Mouse (Mus musculus) lung, adult 18-20 months (tissue): ENCODE results near the gene Ufc1.

ENCODE experiments used
- DNase-seq, 2 experiments: peaks; one replicate each; pipeline ENCODE4 v3.0.0; 2022; ENCODE audit warnings: mixed read lengths in 2 of 2

Ufc1 gene

DNA sequence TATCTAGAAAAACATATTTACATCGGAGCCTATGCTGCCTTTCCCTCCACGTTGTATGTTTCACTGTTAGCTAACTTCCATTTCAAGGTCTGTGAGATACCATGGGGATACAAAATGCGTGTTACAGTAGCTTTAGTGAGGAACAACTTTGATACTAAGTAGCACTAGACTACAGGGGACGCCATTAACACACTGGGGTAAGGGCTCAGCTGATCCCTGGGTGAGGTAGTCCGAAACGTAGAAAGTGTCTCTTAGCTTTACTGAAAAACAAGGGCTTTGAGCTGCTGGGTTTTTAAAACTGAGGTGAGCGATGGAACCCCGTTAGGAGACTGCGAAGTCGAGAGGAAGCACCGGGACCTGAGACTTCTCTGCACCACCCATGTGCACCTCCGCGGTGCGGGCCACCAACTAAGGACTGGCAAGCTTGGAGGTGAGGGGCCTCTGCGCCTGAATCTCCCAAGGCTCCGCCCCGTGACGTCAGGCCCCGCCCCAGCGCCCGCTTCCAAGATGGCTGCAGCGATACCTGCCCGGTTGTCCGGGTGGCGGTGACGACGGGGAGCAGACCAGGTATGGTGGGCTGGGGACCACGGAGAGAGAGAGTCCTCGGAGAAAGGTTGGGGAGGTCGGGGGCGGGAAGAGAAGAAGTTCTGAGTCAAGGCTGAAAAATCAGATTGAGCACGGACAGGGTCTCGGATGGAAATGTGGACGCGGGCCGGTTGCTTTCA is 24.8 kb downstream of the Ufc1 start, which contains the start of gene B4galt3:
B4galt3 (plus strand) TSS at position 481 of the 725 bp plus-strand sequence.
- DNase-seq, result peak; percentile 96 to 97

DNA sequence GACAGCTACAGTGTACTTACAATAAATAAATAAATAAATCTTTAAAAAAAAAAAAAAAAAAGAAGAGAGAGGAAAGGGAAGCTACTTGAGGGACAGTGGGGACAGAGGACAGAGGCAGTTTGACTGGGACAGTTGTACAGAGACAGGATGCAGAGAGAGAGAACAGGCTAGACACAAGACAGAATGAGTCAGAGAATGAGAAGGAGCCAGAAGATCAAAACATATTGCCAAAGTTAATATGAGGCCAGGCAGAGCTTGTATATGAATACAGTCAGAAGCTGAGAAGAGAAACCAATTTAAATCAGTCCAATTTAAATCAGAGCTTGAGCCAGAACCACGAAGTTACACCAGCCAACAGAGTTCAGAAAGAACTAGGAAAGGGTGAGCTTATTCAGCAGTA is 26.5 kb downstream of the Ufc1 start:
- DNase-seq, result no peak

DNA sequence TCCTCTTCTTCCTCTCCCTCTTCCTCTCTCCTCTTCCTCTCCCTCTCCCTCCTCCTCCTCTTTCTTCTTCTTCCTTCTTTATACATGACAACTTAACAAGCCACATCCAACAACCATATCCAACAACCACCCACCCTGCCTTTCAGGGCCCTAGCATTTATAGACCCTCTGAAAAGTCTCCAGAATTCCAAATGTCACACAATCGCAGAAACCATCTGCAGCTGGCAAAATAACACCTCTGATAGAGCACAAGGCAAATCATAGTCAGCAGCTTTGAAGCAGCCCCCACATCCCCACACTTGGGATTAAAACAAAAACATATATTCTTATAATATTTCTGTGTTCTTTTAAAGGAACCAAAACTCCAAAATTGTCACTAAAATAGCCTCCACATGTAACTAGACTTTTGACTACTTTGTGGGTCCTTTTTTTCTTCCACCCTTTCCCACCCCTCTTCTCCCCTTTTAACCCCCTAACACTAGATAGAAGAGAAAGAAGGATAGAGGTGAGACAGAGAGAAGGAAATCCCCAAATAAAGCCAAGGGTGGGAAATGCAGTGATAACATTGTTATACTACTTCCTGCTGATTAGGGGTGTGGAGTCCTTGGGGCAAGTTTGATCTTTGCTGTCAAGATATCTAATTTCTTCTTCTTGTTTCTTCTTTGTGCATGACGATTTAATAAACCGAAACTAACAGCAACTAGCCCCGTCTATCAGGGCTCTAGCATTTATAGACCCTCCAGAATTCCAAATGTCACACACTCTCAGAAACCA is 28.7 kb downstream of the Ufc1 start:
- DNase-seq, result no peak

DNA sequence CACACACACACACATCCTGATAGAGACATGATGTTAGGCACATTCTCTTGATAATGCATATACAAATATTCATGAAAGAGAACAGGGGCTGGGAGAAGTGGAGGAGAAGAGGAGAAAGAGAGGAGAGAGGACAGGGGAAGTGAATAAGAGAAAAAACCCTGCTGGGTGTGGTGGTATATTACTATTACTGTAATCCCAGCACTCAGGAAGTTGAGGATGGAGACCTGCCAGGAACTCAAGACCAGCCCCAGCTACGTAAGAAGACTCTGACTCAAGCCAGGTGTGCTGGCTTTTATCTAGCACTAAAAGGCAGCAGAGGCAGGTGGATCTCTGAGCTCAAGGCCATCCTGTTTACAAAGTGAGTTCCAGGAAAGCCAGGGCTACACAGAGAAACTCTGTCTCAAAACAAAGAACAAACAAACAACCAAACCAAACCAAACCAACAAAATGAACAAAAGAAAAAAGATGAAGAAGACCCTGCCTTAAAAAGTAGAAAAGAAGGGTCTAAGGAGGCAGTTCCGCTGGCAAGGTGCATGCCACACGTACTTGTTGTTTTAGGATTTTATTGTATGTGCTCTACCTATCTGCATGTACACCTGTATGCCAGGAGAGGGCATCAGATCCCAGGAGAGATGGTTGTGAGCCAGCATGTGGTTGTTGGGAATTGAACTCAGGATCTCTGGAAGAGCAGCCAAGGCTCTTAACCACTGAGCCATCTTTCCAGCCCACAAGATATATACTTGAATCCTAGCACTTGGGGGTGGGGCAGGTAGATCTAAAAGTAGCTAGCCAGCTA is 31.0 kb downstream of the Ufc1 start:
- no peak for DNase-seq

DNA sequence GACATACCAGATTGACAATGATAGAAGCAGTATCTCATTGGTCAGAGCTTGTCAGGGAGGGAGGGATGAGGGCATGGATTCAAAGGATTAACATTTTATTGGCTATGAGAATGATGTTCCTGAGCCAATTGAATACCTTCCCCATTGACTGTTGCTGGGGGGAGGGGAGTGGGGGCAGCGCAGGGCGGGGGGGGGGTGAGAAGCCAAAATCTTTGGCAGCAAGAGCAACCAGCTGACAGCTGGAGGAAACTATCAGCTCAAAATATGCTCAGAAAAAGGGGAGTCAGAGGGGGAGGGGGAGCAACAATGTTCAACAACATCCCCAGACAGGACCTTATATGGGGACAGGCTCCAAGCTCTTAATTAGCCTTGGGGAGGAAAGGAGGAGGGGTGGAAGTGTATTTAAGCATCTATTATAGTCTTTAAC is 31.6 kb downstream of the Ufc1 start:
- DNase-seq, result peak in 1 of 2 experiments; percentile 45

DNA sequence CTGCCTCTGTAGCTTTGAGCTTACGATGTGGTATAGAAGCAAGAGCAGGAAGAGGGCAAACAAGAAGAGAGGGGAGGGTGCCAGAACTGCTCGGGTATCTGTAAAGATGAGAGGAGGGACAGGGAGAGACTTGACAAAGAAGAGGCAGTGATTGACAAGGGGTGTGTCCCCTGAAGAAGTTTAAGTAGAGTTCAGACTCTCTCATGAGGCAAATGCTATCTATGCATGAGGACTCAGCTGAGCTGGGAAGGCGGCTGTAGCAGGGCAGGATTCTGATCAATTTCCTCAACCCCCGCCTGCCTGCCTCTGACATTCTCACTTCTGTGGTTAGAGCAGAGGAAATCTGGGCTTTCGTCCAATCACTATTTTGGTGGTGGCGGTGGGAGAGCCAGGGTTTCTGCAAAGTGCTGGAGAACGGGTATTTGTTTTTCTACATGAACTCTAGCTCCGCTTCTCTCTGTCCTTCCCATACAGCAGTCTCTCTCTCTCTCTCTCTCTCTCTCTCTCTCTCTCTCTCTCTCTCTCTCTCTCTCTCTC is 32.2 kb downstream of the Ufc1 start:
- peak; percentile 66 to 72 for DNase-seq

DNA sequence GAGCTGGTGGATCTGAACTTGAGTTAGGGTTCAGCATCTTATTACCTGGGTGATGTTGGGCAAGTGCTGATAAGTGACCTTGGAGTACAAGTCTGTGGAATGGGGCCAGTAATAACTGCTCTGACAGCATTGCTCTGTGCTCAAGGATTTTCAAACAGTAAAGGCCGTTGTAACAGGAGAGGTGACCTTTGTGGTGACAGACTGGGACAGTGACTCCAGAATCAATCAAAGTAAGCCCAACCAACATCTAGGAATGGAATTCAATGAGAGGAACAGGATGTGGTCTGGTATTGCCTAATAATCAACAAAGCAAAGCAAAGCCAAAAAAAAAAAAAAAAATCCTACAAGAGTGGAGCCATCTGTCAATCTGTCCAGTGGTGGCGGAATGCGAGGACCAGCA is 34.5 kb downstream of the Ufc1 start:
- DNase-seq, result no peak

DNA sequence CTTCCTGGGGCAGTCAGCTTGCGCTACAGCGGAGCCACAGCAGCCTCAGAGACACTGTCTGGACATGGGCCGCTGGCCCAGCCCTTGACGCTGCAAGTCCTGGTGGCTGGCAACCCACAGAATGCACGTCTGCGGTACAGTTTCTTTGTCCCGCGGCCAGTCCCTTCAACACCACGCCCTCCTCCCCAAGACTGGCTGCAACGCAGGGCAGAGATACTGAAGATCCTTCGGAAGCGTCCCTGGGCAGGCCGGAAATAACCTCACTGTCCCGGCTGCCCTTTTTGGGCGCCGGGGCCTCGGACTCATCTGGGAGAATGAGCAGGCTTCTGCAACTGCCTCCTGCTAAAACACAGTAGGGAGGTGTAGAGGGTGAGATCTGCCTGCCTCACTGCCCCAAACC is 35.9 kb downstream of the Ufc1 start:
- DNase-seq, result no peak

DNA sequence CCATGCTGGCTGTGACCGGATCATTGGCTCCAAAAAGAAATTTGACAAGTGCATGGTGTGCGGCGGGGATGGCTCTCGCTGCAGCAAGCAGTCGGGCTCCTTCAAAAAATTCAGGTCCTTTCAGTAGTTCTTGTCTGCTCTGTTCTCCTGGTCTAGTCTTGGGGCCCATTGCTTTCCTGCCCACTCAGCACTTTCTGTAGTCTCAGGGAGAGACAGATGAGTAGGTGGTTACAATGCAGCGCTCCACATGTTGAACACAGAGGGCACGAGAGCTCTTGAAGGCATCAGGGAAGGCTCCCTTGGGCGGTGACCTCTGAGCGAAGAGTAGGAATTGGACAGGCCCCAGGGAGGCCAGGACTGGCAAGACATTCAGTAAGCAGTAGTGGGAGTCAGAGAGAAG is 37.0 kb downstream of the Ufc1 start:
- no peak for DNase-seq

DNA sequence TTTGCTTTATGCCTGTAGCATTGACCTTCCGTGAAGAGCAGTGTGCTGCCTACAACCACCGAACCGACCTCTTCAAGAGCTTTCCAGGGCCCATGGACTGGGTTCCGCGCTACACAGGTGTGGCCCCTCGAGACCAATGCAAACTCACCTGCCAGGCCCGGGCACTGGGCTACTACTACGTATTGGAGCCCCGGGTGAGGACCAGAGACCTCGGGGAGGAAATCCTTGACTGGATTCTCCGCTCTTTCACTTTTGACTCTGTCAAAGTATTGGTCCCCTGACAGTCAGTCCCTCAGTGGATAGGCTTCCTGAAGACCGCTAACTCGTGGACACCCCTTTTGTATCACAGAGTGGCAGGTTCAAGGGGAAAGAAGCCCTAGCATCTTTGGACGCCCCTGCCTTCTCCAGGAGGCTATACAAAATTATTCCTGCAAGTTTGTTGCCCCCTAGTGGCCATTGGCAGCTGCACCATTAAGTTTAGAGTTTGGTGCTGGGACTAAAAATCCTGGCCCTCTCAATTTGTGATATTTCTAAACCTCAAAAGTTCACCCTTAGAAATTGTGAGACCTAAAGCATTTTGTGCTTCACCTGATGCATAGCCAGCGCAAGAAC is 37.8 kb downstream of the Ufc1 start:
- DNase-seq, result peak; percentile 53 to 70

DNA sequence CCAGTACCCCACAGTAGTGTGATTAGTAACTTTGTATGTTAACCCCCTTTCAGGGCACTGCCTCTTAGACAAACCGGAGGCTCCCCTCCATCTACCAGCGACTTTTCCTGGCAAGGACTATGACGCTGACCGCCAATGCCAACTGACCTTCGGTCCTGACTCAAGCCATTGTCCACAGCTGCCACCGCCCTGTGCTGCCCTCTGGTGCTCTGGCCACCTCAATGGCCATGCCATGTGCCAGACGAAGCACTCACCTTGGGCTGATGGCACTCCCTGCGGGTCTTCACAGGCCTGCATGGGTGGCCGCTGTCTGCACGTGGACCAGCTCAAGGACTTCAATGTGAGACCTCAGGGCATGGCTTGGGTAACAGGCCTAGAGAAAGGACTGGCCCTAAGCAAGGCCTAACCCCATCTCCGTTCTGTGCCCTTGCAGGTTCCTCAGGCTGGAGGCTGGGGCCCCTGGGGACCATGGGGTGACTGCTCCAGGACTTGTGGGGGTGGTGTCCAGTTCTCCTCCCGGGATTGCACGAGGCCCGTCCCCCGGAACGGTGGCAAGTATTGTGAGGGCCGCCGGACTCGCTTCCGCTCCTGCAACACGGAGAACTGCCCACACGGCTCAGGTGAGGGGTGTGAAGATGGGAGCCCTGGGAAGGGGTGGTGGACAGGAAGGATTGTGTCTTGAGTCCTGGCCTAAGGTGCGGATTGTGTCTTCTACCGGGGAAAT is 38.6 kb downstream of the Ufc1 start:
- no peak for DNase-seq

DNA sequence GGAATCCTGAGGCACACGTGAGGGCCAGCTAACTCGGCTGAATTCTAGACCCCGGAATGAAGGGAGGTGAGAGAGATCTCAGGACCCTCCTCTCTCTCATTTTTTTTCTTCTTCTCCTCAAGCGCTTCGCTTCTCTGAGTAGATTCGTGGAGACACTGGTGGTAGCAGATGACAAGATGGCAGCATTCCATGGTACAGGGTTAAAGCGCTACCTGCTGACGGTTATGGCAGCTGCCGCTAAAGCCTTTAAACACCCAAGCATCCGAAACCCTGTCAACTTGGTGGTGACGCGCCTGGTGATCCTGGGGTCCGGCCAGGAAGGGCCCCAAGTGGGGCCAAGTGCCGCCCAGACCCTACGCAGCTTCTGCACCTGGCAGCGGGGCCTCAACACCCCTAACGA is 42.4 kb downstream of the Ufc1 start:
- no peak for DNase-seq

DNA sequence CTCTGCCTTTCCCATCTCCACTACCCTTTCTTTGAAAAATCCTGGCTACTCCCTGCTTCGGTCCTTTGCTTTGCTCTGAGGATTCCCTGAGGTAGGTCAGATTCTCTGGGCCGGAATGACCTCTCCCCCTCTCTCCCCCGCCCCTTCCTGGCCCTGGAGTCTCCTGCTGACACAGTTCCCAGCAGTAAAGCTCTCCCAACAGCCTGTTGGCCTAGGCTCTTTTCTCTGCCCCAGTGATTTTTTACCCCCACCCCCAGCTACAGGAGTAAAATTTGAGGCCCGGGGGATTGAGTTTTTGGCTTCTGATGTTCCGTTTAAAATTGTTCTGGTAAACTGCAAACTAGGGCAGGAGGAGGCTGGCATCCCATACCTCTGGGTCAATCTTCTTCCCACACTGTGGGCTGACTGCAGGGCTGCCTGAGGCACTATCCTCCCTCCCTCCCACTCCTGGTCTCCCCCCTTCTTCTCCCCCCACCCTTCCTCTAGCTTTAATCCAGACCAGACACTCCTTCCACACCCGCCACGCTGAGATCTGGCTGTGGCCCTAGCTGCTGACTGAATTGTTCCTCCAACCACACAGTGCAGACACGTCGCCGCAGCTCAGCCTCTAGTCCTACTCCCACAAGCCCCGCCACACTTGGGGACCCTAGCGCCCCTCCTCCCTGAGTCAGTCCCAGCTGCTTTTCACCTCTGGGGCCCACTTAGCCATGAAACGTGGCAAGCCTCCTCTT is 43.1 kb downstream of the Ufc1 start:
- DNase-seq, result no peak

DNA sequence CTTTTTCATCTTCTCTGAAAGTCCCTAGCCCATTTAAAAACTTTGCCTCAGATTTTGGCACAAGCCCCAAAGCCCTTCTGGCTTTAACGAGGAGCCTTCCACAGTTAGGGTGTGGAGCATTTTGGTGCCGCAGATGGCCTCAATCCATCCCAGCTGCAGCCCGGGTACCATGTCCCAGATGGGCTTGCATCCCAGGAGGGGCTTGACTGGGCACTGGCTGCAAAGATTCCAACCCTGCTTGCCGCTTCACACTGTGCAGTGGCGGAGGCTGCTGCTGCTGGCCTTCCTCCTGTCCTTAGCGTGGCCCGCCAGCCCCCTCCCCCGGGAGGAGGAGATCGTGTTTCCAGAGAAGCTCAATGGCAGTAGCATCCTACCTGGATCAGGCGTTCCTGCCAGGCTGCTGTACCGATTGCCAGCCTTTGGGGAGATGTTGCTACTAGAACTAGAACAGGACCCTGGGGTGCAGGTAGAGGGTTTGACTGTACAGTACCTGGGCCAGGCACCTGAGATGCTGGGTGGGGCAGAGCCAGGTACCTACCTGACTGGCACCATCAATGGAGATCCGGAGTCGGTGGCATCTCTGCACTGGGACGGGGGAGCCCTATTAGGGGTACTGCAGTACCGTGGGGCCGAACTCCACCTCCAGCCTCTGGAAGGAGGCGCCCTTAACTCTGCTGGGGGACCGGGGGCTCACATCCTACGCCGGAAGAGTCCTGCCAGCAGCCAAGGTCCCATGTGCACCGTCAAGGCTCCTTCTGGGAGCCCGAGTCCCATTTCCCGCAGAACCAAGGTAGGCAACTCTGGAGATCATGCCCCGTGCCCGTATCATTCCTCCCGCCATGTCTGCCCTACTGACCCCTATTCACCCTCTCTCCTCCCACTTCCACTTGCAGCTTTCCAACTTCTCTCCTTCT is 43.9 kb downstream of the Ufc1 start, which contains the start of gene Ndufs2:
Ndufs2 (minus strand) TSS at position 709 of the 914 bp plus-strand sequence.
- no peak for DNase-seq

DNA sequence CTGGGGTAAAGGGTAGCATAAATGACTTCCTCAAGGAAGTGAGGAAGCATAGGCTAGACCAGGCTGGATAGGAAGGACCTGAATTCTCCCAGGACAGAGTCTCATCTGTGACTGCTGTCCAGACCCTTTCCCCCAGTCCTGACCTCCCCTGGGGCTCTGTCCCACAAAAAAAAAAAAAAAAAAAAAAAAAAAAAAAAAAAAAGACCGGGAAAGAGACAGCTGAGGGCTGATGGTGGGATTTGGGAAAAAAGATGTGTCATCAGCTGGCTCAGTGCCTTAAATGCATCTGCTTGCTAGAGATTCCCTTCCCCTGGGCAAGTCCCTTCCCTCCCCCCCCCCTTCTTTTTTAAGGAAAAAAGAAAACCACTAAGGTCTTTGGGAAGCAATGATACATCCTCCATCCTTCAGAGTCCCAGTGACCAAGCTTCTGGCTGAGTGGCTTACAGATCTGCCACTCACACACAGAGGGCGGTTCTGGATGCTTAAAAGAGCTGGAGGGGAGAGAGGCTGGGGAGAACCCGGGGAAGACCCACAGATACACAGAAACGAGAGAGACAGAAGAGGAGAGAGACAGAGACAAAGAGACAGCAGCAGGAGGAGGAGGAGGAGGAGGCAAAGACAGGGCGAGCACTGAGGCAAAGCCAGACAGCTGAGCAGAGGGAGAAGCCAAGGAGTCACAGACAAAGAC is 44.8 kb downstream of the Ufc1 start, which contains the start of gene Adamts4:
Adamts4 (plus strand) TSS at position 509 of the 688 bp plus-strand sequence.
- DNase-seq, result no peak

DNA sequence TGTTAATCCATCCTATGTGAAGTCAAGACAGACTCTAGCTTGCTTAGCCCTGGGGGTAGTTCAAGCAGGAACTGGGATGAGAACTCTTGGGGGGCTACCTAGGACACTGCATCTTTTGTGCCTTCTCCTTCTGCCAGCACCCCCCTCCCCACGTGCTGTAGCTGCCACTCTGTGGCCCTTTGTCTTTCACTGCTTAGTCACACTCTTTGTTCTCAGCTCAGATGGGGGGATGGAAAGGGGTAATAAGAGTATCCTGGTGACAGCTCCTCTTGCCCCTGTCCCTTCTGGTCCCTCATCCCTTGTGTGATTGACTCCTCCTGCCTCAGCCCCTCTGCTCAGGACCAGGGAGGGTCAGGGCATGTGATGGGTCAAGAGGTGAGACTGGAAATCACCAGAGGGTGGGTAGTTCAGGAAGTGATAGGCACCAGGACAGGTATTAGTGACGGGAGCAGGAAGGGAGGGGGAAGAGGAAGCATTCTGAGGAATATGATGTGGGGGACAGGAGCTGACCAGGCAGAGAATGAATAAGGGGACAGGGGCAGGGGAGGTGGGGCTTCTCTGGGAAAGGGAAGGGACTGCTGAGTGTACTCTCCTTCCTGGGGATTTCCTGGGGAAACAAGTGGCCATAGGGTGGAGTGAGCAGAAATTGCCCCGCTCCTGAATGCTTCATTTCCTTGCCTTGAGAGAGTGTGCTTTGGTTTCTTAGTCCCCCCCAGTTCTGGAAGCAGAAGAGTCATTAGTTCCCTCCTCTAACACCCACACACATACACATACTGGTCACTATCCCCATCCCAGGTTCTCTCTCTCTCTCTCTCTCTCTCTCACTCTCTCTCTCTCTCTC is 46.2 kb downstream of the Ufc1 start:
- DNase-seq, result no peak

DNA sequence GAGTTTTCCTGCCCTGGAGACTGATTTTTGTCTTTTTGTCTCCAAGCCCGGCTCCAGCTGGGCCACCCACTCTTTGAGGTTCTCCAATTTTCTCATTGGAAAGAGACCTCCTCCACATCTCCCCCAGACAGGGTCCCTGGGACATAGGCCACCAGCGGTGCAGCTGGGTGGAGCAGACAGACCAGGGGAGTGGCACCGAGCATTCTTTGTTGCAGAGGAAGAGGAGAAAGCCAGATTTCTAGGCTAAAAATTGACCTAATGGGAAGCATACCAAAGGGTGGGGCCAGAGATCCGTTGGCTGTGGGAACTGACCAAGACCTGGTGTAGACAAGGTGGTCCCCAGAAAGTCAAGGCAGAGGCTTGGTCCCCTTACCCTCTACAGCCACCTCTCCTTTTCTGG is 46.9 kb downstream of the Ufc1 start:
- DNase-seq, result no peak

DNA sequence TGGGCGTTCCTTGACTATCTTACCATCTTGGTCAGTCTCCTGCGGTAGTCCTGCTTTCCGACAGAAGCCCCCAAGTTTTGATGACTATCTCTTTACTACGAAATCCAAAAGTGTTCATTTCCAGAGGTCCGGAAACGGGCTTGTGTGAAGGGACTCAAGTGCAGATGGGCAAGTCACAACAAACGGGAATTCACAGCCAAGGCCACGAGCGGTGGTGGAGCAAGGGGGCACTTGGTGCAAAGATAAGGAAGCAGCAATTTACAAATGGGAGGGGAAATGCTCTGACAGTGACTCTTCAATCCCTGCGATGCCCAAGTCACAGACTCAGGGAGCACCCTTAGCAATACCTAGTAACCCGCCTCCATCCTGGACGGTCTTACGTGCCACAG is 47.4 kb downstream of the Ufc1 start:
- peak in 1 of 2 experiments; percentile 32 for DNase-seq
